Mouse (Mus musculus) liver, embryonic 12.5 days (tissue): ENCODE results near the gene Gm9970. TPM values are rescaled to one million over a fixed set of nuclear protein-coding genes. Genes with fewer than 3 reads are reported as not detected.

ENCODE experiments used
- ATAC-seq: fragments of 200-750 bp; cut with Nextera tagmentation; 2 replicates; pipeline ENCODE4 v1.8.0; 2017; ENCODE audit warnings: moderate number of reproducible peaks, mild to moderate bottlenecking, moderate library complexity
- H3K27ac ChIP-seq: fragments of 300-500 bp; sonication (generic); 2 replicates; pipeline ENCODE4 v1.5.1; 2016; ENCODE audit warnings: mild to moderate bottlenecking
- H3K27me3 ChIP-seq: fragments of 300-500 bp; sonication (generic); replicated peaks from 2 replicates; pipeline ENCODE4 v1.6.1; 2016; ENCODE audit warnings: mild to moderate bottlenecking, moderate library complexity
- H3K36me3 ChIP-seq: fragments of 300-500 bp; sonication (generic); 2 replicates; pipeline ENCODE4 v1.6.1; 2016; ENCODE audit warnings: mild to moderate bottlenecking, moderate library complexity
- H3K4me1 ChIP-seq: fragments of 300-500 bp; sonication (generic); 2 replicates; pipeline ENCODE4 v1.6.1; 2016
- H3K4me2 ChIP-seq: fragments of 300-500 bp; sonication (generic); 2 replicates; pipeline ENCODE4 v1.6.1; 2016; ENCODE audit warnings: mild to moderate bottlenecking, moderate library complexity
- H3K4me3 ChIP-seq: fragments of 300-500 bp; sonication (generic); 2 replicates; pipeline ENCODE4 v1.5.1; 2016; ENCODE audit warnings: mild to moderate bottlenecking, moderate library complexity
- H3K9ac ChIP-seq: fragments of 300-500 bp; sonication (generic); 2 replicates; pipeline ENCODE4 v1.6.1; 2016; ENCODE audit warnings: mild to moderate bottlenecking, moderate library complexity
- H3K9me3 ChIP-seq: fragments of 300-500 bp; sonication (generic); replicated peaks from 2 replicates; pipeline ENCODE4 v1.6.1; 2016; ENCODE audit warnings: mild to moderate bottlenecking, moderate library complexity
- WGBS: fragments of 180-500 bp; shearing (Covaris S2); methylation state at CpG from one replicate; pipeline ENCODE4 v1.1.7; 2016; ENCODE audit not compliant: insufficient replicate concordance; 5-methylcytosine and 5-hydroxymethylcytosine counted together
- polyA plus RNA-seq: library from polyadenylated mRNA; unstranded; fragments of >200 nt; fragmentation: Nextera tagmentation; extraction: Ambion mirVana; gene quantifications from 2 replicates; pipeline ENCODE4 v1.2.1, GENCODE M21; 2016

Gene Gm9970
- polyA plus RNA-seq, 1 experiment from 2014 or later = not detected

DNA sequence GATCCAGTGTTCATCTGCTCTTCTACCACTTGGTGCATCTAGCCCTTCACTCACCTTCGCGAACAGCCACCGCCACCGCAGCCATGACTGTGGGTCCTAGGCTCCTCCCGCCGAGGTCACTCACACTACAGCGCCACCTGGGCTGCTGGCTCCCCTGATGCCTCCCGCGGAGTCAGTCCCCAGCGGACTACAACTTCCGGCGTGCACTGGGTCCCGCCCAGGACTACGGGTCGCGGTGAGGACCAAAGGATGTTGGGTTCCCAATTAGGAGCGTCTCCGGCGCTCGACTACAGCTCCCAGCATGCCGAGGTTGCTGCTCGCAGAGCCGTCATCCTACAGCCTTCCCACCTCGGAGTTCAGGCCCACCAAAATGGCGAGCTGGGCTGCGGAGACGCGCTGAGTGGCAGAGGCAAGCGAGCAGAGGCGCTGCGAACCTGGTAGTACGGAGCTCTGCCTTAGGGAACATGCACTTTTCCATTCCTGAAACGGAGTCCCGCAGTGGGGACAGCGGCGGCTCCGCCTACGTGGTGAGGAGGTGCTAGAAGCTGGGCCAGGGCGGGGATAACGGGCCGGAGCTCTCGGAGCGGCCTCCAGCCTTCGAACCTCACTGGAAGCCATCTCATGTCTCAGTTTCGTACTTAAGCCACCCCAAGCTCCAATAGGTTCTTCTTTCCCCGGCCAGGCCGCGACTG lies 47.9 kb downstream of the Gm9970 start, which contains the start of the genes Snx17 and Eif2b4:
Snx17 (plus strand) TSS at position 289 of the 692 bp plus-strand sequence.
Eif2b4 (minus strand) TSS at position 492 of the 692 bp plus-strand sequence.
- Histone ChIP-seq H3K27me3 (no peaks in the 10 kb centered on the region), H3K4me3 (peak within 1 kb of the TSS; percentile 71), H3K36me3 (peaks cover 72% of the 10 kb centered on the region), H3K9ac (peak within 1 kb of the TSS; percentile 89), H3K27ac (peak within 1 kb of the TSS; percentile 89), H3K4me1 (peaks cover 31% of the 10 kb centered on the region), H3K4me2 (peak within 1 kb of the TSS; percentile 87), H3K9me3 (no peaks in the 10 kb centered on the region)
- ATAC-seq = peak; percentile 97
- WGBS = under 1% methylated on average over 48 of the region's 48 CpGs

DNA sequence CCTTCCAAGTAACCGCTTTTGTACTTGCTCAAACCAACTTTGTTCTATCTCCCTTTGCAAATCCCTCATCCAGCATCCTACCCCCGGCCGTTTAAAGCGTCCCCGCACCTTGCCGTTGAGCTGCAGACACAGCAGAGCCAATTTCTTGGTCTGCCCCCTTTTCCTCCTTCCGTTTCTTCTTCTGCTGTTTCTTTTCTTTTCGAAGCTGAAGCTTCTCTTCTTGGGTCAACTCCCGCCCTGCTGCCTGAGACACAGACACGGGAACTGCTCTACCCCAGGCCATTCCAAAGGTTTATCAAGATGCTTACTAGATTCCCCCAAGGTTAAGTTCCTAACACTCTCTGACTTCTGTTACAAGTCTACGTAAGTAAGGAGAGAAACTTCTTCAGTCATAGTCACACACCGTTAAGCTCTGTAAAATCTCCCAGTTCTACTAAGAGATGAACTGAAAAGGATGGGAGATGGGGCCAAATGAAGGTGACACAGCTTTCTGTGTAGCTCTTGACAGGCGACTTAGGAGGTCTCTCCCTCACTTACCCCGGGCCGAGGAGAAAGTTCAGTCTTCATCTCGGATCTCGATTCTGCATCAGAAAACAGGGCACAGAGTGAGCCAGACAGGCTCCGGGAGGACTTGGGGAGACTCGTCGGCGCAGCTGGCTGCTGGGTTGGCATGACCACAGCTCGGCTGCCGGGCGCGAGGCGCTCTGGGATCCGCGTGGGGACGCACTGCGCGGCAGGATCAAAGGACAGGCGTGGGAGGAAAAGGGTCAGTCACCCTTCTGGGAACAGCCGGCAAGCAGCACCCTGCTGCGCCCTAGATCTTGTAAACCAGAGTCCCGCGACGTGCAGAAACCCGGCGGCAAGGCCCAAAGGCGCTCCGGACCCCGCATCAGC lies 48.7 kb downstream of the Gm9970 start:
- peaks cover 31% of the 10 kb centered on the region for H3K4me1 ChIP-seq
- 8% methylated on average over 42 of the region's 42 CpGs for WGBS
- H3K4me2 ChIP-seq = peak overlapping the region; percentile 87
- peaks cover 72% of the 10 kb centered on the region for H3K36me3 ChIP-seq
- peak overlapping the region; percentile 71 for H3K4me3 ChIP-seq
- peak; percentile 65 for ATAC-seq
- H3K9ac ChIP-seq = peak overlapping the region; percentile 89
- H3K9me3 ChIP-seq = no peaks in the 10 kb centered on the region
- no peaks in the 10 kb centered on the region for H3K27me3 ChIP-seq
- peak overlapping the region; percentile 89 for H3K27ac ChIP-seq

Other genes starting within 250 kb of the Gm9970 start
- gene Atraid, start 192.9 kb downstream of the Gm9970 start, polyA plus RNA-seq = 47.4 and 54.5 TPM in 2 replicates
- 6.9 and 7.0 TPM in 2 replicates for gene Slc5a6, start 192.3 kb downstream of the Gm9970 start, polyA plus RNA-seq
- gene Cad, start 186.5 kb downstream of the Gm9970 start, polyA plus RNA-seq = 43.6 and 44.5 TPM in 2 replicates
- gene Dnajc5g, start 134.9 kb downstream of the Gm9970 start, polyA plus RNA-seq = not detected in 2 replicates
- gene Slc30a3, start 133.0 kb downstream of the Gm9970 start, polyA plus RNA-seq = 0.26 and 0.48 TPM in 2 replicates
- gene Trim54, start 124.5 kb downstream of the Gm9970 start, polyA plus RNA-seq = 0.12 TPM in 1 of 2 replicates, not detected in the other
- not detected in 2 replicates for gene Ucn, start 102.4 kb downstream of the Gm9970 start, polyA plus RNA-seq
- 25.8 and 27.0 TPM in 2 replicates for gene Mpv17, start 87.0 kb downstream of the Gm9970 start, polyA plus RNA-seq
- gene Gm29609, start 61.3 kb downstream of the Gm9970 start, polyA plus RNA-seq = 0.90 and 1.3 TPM in 2 replicates
- gene Gtf3c2, start 61.1 kb downstream of the Gm9970 start, polyA plus RNA-seq = 51.5 and 53.1 TPM in 2 replicates
- gene Snx17, start 48.0 kb downstream of the Gm9970 start, polyA plus RNA-seq = 58.2 and 62.3 TPM in 2 replicates
- 67.2 and 73.1 TPM in 2 replicates for gene Eif2b4, start 47.8 kb downstream of the Gm9970 start, polyA plus RNA-seq
- gene Zfp513, start 38.9 kb downstream of the Gm9970 start, polyA plus RNA-seq = 4.5 and 7.2 TPM in 2 replicates
- 195 and 204 TPM in 2 replicates for gene Ppm1g, start 20.5 kb downstream of the Gm9970 start, polyA plus RNA-seq
- 60.1 and 64.8 TPM in 2 replicates for gene Nrbp1, start 368 bp downstream of the Gm9970 start, polyA plus RNA-seq
- gene Krtcap3, start 10.5 kb upstream of the Gm9970 start, polyA plus RNA-seq = 4.6 and 6.1 TPM in 2 replicates
- gene Ift172, start 49.9 kb upstream of the Gm9970 start, polyA plus RNA-seq = 8.7 and 10.3 TPM in 2 replicates
- 13.9 and 15.7 TPM in 2 replicates for gene Fndc4, start 54.8 kb upstream of the Gm9970 start, polyA plus RNA-seq
- gene Gckr, start 56.2 kb upstream of the Gm9970 start, polyA plus RNA-seq = 10.3 and 11.2 TPM in 2 replicates
- gene Zfp512, start 211.2 kb upstream of the Gm9970 start, polyA plus RNA-seq = 21.5 and 23.8 TPM in 2 replicates
- gene 4930548H24Rik, start 244.5 kb upstream of the Gm9970 start, polyA plus RNA-seq = not detected in 2 replicates